Mouse (Mus musculus) thymus, postnatal 14 days (tissue): ENCODE data around the gene Rmdn2.
A peak's percentile ranks its signal among the peaks of the same experiment; 100 is the strongest.

Experiments used
- DNase-seq: peaks from one replicate; pipeline ENCODE4 v3.0.0; 2021

Gene Rmdn2

DNA sequence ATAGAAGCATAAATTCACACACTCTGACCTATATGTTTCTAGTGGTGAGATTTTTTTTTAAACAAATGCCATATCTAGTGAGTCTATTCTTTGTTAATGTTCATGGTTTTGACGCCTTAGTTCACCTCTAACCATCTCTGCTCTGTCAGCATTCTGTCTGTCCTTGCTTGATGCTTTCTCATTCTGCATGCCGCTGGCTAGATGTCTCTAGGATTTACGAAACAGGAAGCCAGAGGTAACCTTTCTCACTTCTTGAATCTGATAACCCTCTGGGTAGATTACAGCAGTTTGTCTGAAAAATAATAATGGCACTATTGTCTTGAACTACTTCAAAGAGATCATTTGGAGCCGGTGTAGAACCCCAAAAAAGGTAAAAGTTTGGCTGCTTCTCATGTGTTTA is 5.0 kb downstream of the Rmdn2 start:
- no peak for DNase-seq

DNA sequence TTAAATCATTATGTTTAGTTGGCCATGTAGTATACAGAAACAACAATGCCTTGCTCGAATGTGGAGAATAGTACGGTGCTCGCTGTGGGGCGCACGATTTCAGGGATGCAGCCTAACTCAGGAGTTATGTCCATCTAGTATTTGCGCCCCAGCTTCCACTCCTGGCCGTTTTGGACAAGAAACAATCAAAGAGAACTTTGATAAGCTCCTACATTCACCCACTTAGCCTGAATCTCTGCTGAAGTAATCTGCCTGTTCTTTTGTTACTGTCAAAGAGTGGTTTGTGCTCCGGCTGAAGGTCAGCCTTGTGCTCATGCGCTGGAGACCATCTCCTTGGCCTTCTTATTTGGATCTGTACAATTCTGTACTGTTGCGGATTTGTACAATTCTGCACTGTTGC is 6.8 kb downstream of the Rmdn2 start:
- no peak for DNase-seq

DNA sequence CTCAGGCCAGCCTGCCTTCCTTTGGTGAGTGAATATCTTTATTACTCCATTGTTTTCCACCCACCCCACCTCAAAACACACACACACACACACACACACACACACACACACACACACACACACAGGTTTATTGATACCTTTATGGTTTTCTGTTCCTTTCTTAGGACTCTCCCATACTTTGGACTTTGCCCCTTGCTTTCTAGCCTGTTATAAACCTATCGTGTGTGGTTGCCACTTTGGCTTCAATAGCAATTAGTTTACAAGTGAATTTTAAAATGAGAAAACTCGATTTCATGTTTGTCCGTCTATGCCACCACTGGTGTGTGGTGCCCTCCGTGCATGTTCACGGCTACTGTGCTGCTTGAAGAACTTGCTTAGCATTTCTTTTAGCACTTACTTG is 7.3 kb downstream of the Rmdn2 start:
- DNase-seq: no peak

DNA sequence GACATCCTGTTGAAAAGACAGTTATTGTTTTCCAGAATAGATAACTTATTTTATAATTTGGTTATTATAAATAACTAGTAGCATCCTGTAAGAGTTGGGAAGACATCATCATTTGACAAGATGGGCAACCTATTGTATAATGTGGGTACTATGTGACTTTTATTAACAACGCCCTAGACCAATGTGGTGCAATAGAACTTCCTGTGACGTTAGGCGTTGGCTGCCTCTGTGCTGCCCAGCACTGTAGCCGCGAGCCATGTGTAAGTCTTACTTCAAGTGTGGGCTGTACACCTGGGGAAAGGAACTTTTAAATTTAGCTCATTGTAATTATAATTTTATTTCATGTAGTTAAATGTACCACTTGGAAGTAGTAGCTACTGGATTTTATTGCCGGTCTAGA is 10.4 kb downstream of the Rmdn2 start:
- DNase-seq: no peak

DNA sequence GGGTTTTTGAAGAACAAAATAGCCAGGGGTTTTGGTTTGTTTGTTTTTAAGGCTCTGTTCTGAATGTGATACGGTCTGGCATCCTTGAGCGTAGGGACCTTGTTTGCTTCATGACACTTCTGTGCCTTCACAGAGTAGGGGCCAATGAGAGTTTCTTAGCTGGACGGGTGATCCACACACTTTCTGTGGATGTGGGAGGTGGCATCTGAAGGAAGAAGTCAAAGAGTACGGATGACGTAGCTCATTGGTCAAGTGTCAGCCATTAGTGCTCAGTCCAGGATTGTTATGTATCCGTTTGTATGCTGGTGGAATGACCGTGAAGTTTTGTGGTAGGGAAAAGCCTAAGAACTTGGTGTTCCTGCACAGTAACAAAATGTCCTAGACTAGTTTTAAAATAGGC is 10.9 kb downstream of the Rmdn2 start:
- DNase-seq: no peak

DNA sequence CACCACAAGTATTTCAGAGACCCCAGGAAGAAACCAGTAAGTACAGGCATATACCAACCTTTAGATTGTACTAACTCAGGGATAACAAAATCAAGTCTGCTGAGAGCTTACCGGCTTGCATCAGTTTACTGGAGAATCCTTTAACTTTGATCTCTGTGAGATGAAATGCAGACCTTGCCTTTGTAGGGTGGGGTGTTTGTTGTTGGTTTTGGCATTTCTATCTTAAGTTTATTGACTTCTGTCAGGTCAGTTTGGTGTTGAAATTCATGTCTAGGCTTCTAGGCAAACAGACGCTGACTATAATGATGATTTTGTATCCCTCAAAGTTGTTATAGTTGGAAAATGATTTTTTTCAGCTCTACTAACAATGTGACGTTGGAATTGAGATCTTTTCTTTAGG is 12.2 kb downstream of the Rmdn2 start:
- DNase-seq: no peak

DNA sequence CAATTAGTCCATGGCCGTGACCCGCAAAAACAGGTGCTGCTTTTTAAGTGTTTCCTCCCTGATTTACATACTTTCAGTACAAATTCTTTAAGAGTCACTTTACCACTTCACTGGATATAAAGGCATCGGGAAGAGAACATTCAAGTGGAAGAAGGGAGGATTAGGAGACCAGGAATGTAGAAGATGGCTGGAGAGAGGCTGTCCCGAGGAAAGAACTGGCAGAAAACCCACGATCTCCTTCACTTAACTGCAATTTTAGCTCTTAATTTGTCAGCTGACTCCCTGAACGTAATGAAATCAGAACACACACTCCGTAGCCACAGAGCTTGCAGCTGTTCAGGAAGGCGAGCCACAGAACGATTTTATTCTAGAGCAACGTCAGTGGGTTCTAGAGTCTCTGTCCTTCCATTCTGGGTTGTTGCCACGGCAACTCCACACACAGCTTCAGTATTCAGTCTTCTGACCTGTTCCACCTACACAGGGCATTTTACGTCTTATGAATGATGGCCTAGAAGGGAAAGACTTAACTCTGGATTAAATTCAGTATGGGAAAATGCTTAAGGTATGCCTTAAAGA is 14.7 kb downstream of the Rmdn2 start:
- DNase-seq: no peak

DNA sequence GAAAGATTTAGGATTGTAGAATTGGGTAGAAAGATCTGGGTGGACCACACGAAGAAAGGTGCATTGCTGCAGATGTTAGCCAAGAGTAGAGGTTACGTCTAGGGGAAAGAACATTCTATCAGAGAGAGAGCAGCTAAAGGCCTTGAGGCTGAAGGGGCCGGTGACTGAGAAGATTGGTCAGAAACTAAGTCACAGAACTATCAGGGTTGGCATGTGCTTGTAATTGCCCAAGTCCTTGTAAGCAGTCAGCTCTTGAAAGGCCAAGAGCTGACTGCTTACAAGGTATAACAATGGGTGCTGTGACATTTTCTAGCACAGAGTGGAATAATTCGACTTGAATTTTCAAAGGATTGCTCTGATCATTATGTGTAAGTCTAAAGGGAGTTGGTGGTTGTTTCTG is 38.2 kb downstream of the Rmdn2 start:
- DNase-seq: no peak

DNA sequence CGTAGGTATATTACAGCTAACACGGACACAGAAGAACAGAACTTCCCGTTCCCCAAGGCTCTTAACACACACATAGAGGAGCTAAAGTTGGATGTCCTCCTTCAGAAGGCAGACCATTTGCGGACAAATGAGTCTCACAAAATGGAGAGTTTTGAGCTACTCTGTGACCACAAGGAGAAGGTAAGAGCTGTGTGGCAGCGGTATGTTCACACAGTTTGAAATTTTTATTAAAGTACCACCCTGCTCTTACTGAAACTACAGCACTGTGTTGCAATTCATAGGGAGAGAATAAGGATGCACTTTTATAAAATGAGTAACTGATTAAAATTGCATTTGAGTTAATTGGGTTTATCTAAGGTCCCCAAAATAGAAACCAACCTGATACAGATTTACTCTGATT is 38.6 kb downstream of the Rmdn2 start:
- no peak for DNase-seq

DNA sequence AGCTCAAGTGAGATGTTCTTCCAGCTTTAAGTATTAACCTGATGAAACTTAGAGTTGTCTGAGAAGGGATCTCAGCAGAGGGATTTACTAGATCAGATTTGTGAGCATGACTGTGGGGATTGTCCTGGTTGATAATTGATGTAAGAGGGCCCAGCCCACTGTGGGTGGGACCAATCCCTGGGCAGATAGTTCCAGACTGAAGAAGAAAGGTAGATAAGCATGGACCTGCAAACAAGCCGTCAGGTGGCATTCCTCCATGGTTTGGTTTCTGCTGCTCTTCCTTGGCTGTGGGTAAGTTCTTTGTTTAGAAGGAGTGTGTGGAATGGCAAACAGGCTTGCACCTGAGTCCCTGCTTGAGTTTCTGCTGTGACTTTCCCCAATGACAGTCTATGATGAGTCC is 41.5 kb downstream of the Rmdn2 start:
- DNase-seq: no peak

DNA sequence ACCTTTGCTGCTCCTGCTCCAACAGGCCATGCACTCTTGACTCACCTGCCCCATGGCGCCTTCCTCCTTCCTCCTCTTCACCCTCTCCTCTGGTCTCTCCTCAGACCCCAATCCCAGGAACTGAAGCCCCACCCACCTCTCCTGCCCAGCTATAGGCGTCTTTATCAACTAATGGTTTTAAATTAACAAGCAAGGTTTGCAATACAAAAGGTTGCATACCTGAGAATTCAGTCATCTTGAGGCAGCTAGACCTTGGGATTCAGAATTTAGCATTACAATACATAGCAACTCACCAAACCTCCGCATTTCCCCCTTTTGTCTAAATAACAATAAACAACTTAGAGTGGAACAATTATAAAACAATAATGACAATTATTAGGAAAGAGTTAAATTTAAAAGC is 42.5 kb downstream of the Rmdn2 start:
- DNase-seq: no peak

DNA sequence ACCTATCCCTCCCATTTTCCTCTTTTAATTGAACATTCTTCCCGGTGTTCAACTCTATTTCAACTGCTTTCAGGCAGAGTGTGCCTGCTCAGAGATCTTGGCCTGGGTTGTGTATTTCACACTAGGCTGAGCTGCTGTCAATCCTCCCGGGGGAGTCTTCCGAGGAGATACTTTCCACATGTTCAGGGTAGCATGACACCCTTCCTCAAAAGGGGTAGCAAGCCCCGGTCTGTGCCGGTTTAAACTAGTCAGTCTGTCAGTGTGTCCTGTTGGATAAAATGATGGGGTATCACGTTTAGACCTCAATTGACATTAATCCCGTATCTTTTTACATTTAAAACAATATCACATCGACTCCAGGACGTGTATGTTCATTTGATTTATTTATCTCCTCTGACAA is 46.1 kb downstream of the Rmdn2 start:
- DNase-seq: no peak

DNA sequence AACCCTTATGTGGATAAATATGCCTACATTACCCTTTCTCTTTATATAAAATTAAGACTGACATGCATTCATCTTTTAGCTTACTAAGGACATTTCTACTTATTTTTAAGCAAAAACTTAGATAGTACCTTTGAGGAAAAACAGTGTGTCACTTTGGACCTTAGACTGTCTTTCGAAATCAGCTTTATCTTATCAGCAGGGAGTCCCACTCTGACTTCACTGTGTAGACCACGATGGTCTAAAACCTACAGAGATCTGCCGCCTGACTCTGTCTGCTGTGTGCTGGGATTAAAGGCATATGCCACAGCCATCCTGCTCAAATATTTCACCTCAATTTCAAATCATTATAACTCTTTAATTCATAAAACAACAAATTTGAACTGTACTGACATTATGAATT is 46.8 kb downstream of the Rmdn2 start:
- no peak for DNase-seq

DNA sequence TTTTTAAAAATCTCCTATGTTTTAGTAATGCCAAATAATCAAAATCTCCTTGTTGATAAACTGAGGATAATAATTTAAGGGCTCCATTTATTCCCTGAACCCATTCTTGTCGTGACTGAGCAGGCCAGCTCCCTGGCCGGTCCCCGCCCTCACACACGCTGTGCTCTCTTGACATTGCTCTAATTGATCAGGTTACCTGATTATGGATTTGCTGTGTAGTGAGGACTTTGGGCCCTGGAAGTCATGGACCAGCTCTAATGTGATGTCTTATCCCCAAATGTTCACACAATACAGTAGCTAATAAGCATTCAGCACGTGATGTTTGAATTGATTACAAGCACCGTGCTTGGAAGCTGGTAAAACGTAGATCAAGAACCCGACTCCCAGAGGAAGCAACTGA is 47.2 kb downstream of the Rmdn2 start:
- no peak for DNase-seq

DNA sequence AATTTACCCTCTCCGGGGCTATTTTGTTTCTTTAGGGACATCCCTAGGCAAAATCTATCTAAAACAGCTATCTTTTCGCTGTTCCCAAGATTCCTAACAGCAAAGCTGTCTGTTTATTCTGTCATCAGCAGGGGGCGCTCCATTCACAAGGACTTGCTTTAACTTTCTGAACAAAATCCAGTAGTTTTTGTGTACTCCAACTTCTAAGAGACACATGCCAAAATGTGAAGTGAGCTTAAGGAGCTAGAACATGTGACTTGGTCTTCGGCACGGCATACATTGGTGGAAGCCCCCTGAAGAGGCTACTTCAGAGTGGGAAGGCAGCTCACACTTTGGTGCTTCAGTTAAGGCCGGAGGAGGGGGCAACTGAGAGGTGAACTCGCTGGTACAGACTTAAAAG is 49.7 kb downstream of the Rmdn2 start:
- DNase-seq: peak; percentile 68

DNA sequence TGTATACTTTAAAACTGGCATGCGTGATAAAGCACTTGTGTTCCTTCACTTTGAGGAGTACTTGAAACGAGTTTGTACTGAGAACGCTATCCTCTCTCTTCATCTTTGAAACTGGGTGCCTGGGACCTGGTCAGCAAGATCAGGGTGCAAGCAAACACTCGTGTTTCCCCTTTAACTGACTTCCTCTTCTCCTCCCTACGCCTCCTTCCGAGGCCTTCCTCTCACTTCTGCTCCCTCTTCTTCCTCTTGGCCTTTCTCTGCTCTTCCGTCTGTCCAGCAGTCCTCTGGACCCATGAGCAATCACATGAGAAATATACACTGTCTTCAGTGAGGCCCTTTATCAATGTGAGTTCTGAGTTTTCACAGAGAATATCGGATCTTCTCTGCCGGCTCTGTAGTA is 50.2 kb downstream of the Rmdn2 start:
- no peak for DNase-seq

DNA sequence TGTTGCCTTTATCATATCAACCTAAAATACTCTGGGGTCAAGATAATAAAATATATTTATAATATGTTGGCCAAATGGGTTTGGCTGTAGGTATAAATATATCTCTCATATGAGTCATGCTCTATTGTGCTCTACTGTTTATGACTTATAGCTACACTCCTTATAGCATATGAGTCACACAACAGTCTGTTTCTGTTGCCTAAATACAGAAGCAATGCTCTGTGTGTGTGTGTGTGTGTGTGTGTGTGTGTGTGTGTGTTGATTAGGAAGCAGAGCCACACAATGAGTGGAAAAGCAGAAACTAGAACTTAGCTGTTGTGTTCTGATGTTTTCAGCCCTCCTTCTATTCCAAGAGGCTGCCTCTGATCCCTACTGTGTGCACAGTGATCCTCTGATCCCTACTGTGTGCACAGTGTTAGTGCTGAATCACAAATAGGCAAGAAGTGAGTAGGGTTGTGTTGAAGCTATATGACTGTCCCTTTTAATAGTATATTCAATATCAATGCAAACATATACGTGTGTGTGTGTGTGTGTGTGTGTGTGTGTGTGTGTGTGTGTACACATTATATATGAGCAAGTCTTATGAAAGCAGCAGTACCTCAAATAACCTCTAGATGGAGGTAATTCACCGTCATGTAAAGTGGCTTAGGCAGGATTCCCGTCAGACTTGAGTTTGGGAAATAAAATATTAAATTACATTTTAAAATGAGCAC is 51.9 kb downstream of the Rmdn2 start:
- DNase-seq: peak; percentile 9

DNA sequence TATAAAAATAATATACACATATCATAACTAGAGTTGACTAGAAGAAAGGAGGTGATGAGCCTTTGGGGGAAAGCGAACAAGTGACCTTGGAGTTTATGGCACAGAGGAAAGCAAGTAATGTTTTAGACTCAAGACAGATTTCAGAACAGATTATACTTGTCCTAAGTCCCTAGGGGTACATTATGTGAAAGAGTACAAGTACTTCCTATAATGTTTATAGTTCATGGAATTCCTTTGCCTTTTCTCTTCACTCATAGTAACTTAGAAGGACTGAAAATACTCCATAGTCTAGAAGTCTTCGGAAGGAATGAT is 52.4 kb downstream of the Rmdn2 start:
- DNase-seq: no peak

DNA sequence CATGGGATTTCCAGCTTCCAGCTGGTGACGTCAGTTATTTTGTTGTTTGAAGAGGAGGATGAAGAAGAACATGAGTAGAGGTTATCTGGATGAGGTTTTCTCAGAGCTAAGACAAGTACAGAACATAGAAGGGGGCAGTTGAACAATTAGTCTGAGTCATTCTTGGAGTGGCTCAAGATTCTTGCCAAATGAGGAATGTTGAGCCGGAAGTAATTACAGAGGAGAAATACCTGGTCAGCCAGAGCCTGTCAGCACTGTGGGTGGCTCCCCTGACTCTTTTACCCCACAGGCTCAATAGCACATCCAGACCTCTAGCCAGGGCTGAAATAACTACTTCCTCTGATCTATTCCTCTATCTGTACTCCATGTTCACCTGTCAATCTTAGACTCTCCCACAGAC is 59.2 kb downstream of the Rmdn2 start:
- DNase-seq: no peak

DNA sequence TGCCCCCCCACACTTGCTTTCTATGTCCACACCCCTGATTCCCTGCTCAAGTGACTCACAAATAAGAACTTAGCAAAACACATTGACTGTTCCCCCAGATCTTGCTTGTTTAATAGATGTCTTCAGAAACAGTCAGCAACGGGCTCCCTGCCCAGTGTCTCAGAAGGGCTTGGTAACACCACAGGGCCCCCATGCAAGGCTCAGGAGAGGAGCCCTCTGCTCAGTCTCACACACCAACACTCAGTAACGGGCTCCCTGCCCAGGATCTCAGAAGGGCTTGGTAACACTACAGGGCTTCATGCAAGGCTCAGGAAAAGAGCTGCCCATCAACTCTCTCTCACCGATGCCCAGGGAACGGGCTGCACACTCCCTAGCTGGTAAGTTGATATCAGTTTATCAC is 83.4 kb downstream of the Rmdn2 start:
- no peak for DNase-seq

DNA sequence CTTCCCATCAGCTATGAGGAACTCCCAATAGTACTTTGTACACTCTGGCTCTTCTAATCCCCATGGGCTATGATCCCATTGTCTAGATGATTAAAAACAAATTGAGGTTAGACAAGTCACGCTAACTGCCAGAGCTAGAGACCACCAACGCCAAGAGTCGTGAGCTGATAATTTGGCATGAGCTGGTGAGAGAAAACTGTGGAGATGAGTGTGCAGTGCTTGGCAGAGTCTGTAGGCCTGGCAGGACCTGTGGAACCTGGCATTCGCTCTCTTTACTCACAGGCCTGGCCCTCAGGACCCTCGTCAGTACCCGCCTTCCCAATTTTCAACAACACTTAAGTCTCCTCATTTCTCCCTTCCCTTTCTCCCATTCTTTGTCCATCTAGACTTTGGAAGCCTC is 83.9 kb downstream of the Rmdn2 start:
- DNase-seq: no peak

DNA sequence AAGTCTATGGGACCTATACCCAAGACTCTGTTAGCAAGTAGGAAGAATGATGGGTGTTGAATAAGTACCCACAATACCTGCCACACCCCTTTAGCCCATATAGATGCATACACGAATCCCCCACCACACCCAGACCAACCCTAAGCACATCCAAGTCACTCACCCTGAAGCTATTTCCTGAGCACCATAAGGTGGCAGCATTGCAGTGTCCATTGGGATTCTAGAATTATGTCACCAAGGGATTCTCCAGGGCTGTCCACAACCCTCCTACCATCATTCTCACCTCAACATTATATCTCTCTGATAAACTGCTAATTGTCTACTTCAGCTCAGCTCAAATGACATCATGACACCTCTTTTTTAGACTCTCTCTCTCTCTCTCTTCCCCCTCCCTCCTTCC is 87.5 kb downstream of the Rmdn2 start:
- no peak for DNase-seq

DNA sequence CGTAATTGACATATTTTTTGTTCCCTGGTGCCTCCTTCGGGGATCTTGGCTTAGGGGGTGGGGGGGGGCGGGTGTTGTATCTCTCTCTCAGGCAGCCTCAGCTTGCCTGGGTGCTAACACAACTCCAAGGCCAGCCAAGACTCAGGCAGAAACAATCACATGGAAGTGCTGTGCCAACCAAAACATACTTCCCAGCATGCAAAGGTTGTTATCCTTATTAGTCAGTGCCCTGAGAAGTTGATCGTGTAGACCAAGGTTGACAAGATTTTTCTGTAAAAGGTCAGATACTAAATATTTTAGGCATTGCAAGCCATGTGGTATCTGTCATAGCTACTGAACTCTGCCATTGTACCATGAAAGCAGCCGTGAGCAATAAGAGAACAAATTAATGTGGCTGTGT is 89.2 kb downstream of the Rmdn2 start:
- no peak for DNase-seq

DNA sequence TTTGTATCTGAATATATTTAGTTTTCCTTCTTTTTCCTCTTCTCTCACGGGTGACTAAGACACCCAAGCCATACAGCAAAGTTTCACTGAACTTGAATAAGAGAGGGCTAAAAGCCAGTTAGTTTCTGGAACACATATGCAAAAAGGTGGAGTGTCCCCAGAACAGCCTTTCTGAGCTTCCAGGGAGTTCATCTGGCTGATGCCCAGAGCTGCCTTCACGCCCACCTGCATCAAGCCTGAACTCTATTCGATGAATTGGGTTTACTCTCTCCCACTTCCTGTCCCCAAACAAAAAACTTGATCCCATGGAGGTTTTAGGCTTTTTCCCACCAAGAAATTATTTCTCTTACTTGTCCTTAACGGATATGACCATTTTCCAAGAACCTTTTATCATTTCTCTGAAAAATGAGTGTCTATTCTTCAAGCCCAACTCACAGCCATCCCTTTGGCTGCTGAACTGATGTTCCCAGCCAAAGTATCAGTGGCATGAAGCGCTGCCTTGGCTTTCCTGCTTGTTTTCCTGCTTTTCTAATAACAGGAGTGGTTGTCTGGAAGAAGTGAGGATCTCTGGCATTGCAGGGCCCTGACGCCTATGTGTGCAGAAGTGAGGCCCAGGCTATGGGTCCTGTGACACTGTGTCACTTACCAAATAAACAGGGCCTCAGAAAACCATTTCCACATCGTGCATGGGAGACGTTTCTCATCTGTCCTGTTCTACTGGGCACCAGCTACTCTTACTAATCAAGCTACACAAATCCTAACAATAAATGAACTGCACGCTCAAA is 94.2 kb downstream of the Rmdn2 start:
- no peak for DNase-seq

DNA sequence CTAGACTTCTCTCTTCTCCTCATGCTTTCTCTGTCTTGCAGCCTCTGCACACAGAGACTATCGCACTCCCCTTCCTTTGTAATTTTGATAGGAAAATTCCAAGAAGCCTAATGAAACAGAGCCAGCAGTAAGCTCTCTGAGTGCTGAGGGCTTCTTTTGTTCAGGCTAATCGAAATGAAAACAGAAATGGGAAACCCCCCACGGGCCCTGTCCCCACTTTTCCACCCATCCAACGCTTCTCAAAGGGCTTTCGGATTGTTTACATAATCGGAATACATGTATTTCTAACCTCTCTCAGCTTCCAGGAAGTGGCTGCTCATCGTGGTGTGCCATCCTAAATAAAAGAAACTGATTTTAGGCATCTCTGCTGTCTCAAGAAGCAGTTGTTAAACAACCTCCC is 96.5 kb downstream of the Rmdn2 start:
- no peak for DNase-seq
